Mouse (Mus musculus) kidney, postnatal 14 days (tissue): ENCODE results near the gene Abcb6.

Experiments
- DNase-seq: peaks from one replicate; pipeline ENCODE4 v3.0.0; 2022; ENCODE audit warnings: mixed read lengths

Gene Abcb6

DNA sequence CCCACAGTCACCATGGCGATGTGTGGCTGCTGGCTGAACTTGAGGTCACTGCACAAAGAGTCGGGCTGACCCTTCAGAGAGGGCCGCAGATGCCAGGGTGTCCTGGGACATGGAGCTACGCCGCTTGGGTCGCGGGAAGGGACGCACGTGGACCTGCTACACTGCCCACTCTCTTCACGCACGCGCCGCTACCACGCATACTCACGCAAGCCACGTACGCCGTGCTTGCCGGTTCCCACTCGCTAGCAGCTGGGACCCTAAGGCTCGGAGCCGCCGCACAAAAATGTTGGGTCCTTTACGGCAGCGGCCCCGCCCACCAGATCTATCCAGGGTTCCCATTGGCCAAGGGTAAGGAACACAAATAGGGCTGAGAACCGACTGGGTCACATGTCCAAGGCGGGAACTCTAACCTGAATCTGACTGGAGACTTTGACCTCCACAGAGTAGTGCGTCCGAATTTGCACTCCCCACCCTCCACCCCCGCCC, at the start of gene Abcb6:
Gene Abcb6, minus strand, starts transcription at position 288 of the 486 bp plus-strand sequence.
- DNase-seq: peak; percentile 94

DNA sequence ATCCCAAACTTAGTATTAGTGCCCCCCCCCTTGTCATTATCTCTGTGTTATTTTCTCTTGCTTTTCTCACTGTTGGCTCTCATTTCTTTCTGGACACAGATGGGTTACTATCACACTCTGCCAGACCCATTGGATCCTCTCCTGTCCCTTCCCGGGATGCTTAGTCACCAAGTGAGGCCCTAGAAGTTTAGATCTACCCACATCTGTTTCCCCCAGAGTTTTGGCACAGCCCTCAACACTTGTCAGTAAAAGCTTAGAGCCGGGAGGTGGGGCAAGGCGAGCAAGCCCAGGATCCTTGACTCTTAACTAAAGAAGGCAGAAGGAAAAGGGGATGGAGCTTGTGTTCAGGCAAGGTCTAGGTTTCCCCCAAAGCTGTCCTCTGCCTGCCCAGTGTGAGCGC, 49.0 kb upstream of the Abcb6 start:
- no peak for DNase-seq

DNA sequence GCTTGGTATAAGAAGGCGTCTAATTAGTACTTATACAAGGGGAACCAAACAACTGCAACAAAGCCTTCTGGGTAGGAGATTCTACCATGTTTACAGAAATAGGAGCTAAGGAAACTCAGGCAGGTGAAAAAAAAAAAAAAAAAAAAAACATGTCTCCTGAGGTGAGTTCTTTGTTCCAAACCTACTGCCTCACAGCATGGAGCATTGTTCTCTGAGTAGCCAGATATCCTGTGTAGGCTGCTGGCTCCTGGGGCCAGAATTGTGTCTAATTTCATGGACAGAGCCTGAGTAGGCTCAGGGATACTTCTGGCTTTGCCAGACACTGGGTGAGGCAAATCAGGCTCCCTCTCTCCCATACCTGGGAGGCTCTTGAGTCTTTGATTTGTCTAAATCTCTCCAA, 47.5 kb upstream of the Abcb6 start:
- DNase-seq: no peak

DNA sequence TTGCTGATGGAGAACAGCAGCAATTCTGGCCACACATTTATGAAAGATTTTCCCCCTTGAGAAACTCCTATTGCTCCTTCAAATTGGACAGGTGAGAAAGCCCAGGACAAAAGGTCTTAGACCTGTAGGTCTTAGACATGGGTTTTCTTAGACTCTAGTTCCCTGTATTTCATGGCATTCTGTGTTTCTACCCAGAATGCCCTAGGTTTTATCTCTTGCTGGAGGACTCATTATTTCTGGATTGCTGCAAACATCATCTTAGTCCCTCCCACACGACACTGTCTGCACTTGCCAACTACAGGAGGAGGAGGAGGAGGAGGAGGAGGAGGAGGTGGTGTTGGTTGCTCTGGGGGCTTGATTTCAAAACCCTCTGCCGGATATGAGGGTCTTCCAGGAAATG, 45.9 kb upstream of the Abcb6 start:
- DNase-seq: no peak

DNA sequence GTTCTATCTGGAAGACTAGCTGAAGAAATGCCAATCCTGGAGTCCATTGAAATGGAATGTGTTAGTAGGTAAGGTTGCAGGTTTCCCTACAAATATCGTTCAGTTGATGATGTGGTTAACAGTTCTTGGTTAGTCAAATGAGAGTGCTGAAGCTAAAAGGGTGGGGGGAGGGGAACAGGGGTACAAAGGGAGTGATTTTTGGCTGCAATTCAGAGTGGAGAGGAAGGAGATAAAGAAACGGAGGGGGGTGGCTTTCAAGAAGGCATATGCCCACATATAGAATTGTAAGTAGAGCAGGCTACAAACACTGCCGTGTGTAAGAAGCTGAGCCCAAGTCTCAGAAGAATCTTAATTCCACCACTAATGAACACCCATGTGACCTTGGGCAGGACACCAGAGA, 45.3 kb upstream of the Abcb6 start:
- no peak for DNase-seq

DNA sequence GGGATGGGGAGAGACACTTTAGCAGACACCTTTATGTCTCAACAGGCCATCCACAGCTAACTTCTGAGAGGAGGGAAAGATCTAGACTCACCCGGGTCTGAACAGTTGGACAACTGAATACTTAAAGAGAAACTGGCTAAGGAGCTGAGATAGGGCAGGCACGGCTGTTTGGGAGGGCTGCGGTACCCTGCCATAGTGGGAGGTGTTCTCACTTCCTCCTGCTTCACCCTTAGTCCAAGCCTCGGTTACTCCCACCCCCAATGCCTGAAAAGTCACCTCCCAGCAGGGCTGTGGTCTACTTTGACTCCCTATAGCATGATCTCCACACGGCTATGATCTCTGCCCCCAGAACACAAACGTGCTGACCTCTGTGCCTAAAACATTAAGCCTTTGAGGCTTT, 43.3 kb upstream of the Abcb6 start:
- no peak for DNase-seq

DNA sequence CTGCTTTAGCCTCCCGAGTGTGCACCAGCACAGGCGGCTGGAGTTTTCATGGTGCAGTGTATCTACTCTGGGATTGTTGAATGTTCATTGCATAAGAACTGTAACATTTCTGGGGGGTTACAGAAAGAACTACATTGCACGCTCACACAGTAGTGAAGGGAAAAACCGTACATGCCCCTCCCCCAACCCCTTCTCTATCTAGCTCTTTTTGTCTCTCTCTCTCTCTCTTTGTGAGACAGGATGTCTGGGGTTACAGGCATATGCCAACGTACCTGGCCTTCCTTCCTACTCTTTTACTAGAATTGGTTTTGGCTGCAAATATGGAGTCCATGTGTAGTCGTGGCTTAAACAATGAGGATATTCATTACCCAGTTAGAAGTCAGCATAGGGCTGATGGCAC, 42.7 kb upstream of the Abcb6 start:
- no peak for DNase-seq

DNA sequence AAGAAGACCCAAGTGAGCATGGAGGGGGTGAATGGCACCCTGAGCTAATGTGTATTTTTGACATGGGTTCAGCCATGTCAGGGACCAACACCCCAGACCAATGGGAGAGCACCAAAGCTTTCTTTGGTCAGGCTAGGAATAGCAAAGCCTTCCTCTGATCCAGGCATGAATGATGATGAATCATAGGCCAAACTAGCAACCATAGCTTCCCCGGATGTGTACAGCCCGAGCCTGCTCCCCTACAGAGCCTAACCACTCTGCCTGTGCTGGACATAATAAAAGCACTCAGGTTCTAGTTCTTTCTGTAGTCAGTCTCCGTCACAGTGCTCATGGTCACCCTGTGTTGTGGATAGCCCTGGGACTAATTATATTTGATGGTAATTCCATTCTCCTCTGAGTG, 41.3 kb upstream of the Abcb6 start:
- no peak for DNase-seq

DNA sequence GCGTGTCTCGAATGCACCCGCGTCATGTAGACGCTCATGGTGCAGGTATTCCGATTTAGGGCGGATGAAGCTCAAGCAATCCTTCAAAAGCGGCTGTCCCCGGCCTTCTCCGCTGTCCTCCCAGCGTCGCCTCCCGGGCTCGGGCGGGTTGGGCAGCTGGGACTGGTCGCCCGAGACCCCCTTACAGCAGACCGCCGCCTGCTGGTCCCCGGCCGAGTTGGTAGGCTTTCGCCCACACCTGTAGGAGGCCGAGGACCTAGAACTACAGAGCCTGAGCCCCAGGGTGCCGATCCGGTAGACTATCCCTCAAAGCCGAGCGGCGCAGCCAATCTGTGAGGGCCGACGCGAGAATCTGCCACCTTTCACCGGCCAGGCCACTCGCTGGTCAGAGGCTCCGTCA, 39.3 kb upstream of the Abcb6 start, which contains the start of gene Tuba4a:
Gene Tuba4a, minus strand, starts transcription at position 335 of the 400 bp plus-strand sequence.
- DNase-seq: no peak

DNA sequence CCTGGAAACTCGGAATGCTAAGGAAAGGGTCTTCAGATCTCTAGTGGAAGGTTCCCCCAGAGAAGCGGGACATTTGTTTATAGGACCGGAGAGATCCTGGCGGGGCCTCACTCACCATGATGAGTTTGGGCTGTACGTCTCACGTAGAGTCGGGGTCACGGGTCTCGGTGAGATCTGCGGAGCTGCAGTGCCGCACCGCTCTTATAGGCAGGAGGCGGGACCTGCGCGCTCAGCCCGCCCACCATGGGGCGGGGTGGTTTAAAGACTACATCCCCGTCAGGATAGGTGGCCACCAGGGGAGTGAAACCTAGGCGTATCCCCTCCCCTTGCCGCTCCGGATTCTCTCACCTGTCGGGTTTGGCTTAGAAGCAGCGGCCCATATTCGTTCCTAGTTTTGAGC, 38.9 kb upstream of the Abcb6 start:
- DNase-seq: peak; percentile 95

DNA sequence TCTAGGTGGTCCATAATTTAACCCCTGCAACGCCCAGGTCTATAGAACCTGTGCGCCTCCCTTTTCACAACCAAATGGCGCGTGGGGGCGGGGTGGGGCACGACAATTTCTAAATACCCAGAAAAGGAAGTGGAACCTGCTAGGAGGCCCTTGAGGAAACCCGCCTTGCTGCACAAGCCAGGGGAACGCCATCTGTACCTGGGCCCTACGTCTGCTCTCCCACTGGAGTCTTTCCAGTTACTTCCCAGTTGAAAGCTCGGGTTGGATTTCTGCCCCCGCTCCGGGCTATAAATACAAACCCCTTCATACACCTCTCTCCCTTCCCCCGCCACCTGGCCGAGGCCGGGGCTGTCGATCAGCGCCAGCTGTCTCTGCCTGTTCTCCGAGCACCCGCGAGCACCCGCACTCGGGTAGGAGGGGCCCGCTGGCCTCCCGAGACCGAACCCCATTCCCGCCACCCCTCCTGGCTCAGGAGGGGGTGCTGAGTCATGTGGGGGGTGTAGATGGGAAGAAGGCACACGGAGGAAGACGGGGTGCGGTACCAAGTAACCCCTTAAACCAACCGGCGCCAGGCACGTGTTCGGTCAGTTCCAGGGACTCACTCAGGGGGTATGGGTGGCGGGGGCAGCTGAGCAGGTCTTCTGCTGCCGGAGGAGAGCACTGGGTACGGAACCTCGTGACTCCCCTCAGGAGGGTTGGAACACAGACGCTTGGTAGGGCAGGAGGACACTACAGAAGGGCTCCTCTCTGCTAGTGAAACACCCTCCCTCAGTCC, 38.2 kb upstream of the Abcb6 start:
- peak; percentile 46 for DNase-seq

DNA sequence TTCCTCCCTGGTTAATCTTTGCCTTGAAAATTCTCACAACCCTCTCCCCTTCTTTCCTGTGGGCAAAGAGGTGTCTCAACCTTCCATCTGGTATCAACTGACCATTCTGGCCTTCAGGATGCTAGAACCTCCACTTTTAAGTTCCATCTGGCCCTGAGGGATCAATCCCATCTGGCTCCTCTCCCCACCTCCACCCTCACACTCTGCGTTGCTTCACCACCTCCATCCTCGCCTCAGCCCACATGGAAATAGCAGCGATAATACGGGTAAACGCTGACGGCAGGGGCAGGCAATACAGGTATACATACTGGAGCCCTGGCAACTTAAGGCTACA, 37.7 kb upstream of the Abcb6 start:
- DNase-seq: no peak

DNA sequence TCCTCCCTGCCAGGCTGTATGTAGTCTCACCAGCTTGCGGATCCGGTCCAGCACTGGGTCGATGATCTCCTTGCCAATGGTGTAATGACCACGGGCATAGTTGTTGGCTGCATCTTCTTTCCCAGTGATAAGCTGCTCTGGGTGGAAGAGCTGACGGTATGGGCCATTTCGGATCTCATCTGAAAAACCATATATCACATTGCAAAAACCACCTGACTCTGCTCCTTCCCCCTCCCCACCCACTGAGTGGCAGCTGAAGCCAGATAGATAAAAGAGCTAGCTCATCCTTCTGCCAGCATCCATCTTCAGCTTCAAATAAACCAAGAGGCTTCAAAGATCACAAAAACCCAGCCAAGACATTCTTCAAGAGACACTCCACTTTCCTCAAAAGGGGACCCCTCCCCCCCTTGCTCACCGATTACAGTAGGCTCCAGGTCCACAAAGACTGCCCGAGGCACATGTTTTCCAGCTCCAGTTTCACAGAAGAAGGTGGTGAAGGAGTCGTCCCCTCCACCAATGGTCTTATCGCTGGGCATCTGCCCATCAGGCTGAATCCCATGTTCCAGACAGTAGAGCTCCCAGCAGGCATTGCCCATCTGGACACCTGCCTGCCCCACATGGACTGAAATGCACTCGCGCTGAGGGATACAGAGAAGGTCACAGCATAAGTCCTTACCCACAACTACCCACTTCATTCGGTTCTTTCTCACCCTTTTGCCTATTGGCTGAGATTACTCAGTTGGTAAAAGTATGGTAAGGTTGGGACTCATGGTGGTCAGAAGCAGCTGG, 36.8 kb upstream of the Abcb6 start:
- DNase-seq: peak; percentile 29

DNA sequence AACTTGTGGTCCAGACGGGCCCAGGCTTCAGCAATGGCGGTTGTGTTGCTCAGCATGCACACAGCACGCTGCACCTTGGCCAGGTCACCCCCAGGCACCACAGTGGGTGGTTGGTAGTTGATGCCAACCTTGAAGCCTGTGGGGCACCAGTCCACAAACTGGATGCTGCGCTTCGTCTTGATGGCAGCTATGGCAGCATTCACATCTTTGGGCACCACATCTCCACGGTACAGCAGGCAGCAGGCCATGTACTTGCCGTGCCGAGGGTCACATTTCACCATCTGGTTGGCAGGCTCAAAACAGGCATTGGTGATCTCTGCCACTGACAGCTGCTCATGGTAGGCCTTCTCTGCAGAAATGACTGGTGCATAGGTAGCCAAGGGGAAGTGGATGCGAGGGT, 35.6 kb upstream of the Abcb6 start:
- DNase-seq: no peak

DNA sequence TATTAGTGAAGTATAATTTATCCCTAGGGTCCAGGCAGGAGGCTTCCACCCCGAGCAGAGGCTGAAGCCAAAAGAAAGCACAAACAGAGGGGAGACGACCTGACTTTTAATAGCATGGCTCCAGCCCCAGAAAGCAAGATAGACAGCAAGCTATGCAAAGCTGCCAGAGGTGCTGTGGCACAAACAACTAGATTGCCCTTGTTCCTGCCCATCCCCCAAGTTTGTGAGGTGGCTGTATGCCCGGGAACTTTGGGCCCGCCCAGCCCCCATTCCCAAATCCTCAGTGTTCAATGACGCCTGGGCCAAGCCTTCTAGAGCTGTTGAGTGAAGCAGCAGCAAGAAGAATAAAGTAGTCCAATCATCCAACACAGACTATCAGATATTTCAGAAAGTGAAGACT, 34.7 kb upstream of the Abcb6 start:
- DNase-seq: peak; percentile 78

DNA sequence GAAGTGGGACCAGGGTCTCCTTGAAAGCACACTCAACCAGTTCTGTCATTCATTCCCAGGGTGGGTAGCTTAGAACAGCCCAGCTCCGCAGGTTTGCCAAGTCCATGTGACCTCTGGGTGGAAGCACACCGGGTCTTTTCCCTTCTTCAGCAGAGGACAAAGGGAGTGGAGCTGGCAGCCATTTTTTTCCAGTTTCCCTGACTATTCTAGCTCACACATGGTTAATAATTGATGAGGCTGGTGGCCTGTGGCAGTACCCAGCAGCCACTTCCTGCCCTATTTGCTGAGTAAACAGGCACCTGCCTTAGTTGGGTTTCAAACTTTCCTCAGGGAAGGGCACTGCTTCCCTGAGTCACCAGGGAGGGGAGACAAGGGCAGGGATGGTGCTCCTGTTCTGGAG, 34.2 kb upstream of the Abcb6 start:
- peak; percentile 92 for DNase-seq

DNA sequence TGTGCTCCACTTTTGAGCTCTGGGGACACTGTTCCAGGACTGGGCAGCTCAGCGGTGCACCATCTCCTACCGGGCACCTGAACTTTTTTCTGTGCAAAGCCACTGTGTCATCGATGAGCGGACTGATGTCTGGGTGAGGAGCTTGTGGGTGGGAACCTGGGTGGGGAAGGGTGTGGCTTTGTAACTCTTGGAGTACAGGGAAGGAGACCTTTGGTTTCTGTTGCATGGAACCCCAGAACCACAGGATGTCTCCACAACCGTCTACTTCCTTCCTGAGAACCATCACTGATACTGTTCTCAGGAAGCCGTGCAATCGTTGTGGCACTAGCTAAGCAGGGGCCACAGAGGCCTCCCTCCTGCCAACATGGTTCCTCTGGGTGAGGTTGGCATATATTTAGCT, 32.9 kb upstream of the Abcb6 start:
- DNase-seq: no peak

DNA sequence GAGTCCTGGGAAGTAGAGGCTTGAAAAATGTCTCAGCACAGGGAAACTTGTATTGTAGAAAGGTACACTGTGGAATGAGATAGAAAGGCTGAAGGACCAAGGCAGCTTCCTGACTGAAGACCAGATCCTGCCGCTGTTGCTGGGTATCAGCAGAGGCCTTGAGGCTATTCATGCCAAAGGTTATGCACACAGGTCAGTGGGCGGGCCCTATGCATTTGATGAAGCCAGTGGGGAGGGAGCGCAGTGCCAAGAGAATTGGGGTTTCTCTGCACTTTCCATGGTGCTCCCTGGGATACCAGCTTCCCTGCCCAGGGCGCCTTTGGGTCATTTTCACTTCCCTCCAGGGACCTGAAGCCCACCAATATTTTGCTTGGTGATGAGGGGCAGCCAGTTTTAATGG, 32.4 kb upstream of the Abcb6 start:
- DNase-seq: no peak

DNA sequence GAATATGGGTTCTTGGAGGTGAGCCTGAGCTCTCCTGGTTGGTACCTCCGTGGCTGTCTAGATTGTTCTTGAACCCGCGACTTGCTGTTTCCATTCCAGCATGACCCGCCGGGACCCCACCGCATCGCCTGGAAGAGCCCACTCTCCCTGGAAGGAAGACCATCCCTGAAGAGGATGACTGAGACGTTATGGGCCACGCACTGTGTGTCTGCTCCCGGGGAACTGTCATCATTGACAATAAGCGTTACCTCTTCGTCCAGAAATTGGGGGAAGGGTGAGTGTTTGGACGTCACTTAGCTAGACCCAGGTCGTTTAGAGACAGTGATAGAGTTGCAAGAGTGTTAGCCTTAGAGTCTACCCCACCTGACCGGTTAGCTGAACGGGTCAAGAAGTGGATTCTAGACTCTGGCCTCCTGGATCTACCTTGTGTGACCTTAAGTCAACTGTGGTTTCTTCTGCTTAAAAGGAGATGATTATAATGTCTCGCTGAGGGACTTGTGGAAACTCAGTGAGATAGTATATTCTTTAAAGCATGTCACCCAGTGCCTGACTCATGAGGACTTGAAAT, 31.0 kb upstream of the Abcb6 start:
- DNase-seq: no peak

DNA sequence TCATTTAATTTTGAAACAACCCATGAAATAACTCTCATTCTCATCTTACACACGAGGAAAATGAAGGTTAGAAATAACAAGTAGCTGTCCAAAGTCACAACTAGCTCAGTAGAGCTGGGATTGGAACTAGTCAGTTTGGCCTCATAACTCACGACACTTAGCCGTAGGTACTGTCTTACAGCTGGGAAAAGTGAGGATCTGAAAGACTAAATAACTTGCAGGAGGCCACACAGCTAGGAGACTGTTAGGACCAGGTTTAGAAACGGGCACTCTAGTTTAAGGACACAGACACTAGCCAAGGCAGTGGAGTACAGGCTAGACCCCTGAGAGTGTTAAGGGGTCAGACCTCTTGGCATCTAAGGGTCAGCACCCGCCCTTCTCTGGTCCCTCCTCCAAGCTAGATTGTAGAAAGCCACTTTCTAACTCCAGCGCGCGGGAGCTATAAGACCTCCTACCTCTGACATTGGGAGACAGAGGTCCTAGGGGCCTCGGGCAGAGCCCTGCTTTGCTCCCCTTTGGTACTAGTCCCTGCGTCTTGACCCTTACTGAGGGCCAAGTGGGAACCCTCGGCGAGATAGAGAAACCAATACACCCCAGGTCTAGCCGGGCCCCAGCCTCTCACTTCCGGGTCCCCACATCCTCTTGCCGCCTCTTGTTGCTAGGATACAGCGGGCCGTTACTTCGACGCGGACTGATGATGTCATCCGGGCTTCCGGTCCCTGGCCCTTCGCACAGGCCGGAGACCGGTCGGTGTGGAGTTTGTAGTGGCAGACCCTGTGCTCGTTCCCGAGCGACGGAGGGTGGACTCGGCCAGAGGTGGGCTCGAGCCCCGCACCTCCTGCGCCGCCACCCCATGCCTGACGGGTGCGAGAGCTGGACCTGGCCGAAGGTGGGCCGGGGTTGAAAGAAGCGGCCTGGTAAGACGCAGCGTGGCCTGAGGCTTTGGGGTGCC, 30.2 kb upstream of the Abcb6 start, which contains the start of the genes Glb1l and Stk16:
Gene Glb1l, minus strand, starts transcription at position 678 of the 952 bp plus-strand sequence.
Gene Stk16, plus strand, starts transcription at position 703 of the 952 bp plus-strand sequence.
- peak; percentile 98 for DNase-seq

DNA sequence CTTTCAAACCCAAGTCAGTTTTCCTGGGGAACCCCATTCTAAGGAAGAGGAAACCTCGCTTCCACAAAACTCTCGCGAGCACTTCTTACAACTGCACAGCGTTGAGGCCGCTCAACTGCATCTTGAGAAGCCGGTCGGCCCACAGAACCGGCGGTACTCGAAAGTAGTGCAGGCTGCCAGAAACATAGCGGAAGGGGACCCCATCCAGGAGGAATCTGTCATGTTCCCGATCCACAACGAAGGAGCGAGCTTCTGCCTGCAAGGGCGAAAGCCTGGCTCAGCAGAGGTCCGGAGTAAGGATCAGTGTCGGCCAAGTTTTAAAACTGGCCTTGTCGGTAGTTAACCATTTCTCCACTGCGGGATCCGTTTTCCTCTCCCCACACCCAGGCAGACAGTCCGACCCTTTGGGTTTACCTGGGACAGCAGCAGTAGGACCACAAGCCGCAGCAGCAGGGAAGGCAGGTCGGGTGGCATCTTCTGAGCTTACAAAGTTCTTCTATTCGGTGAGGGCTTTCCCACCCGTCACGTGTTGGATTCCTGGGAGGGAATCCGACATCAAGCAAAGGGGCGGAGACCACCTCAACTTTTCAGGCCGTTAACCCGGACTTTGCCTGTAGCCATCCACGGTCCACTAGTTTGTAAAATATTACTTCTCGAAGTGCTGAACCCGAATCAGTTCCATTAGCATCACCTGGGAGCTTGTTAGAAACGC, 28.9 kb upstream of the Abcb6 start:
- DNase-seq: peak; percentile 88

DNA sequence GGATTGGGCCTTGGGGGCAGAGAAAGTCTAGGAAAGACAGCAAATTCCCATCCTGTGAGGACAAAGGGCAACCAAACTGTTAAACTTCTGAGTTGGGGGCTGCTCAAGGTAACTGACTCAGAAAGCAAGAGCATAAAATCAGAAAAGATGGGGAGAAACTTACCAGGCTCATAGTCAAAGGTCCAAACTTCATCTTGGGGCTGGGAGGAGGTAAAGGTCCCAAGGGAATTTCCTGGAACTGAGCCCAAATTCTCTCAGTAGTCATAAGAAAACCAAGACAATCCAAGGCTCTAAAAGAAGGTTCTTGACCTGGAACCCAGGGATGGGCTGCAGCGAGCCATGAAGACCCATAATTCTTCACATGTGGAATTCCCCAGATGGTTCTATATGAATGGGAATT, 21.0 kb upstream of the Abcb6 start:
- peak; percentile 56 for DNase-seq
